Mouse (Mus musculus): ENCODE data around the gene Vps39. TPM values are rescaled to one million over a fixed set of nuclear protein-coding genes. Genes with fewer than 3 reads are reported as not detected.

Gene Vps39
- total RNA-seq, 2 experiments from 2014 or later = 68.7 to 69.9 TPM

- intact Hi-C loops (cut with DNase I) = no loop called here
These were observed 48.8 kb downstream of the Vps39 start for GRCm38 (mm10) chr2:120304113-120304512.

GRCm38 (mm10) chr2:120301076-120301475 lies 51.9 kb downstream of the Vps39 start:
- intact Hi-C loops (cut with DNase I) = no loop called here
- no peak for DNase-seq (ENCODE audit: low spot score in 2 of 2)

More at GRCm38 (mm10) chr2:120304113-120304512, 48.8 kb downstream of the Vps39 start:
- no peak for DNase-seq (ENCODE audit: low spot score in 2 of 2)

- intact Hi-C loops (cut with DNase I) = no loop called here
- DNase-seq (ENCODE audit: low spot score in 2 of 2) = no peak
These were observed 53.1 kb downstream of the Vps39 start for GRCm38 (mm10) chr2:120299866-120300265.

- intact Hi-C loops (cut with DNase I) = no loop called here
- no peak for DNase-seq (ENCODE audit: low spot score in 2 of 2)
These were observed 56.8 kb downstream of the Vps39 start for GRCm38 (mm10) chr2:120296160-120296559.

- intact Hi-C loops (cut with DNase I) = no loop called here
These were observed 61.4 kb downstream of the Vps39 start for GRCm38 (mm10) chr2:120291471-120292078.

GRCm38 (mm10) chr2:120288995-120289394 lies 63.9 kb downstream of the Vps39 start, which contains the start of gene Pla2g4d:
Pla2g4d (minus strand) TSS chr2:120289197.
- intact Hi-C loops (cut with DNase I) = no loop called here
- peak in 1 of 2 experiments; percentile 71 for DNase-seq (ENCODE audit: low spot score in 2 of 2)

More at GRCm38 (mm10) chr2:120291471-120292078, 61.4 kb downstream of the Vps39 start:
- DNase-seq (ENCODE audit: low spot score in 2 of 2) = no peak

GRCm38 (mm10) chr2:120288401-120288800 lies 64.5 kb downstream of the Vps39 start:
- DNase-seq (ENCODE audit: low spot score in 2 of 2) = no peak
- intact Hi-C loops (cut with DNase I) = no loop called here

- intact Hi-C loops (cut with DNase I) = no loop called here
- no peak for DNase-seq (ENCODE audit: low spot score in 2 of 2)
These were observed 67.3 kb downstream of the Vps39 start for GRCm38 (mm10) chr2:120285639-120286038.

GRCm38 (mm10) chr2:120284705-120285104 lies 68.2 kb downstream of the Vps39 start:
- intact Hi-C loops (cut with DNase I) = no loop called here
- no peak for DNase-seq (ENCODE audit: low spot score in 2 of 2)

- intact Hi-C loops (cut with DNase I) = no loop called here
- DNase-seq (ENCODE audit: low spot score in 2 of 2) = no peak
These were observed 68.8 kb downstream of the Vps39 start for GRCm38 (mm10) chr2:120284094-120284493.

- no peak for DNase-seq (ENCODE audit: low spot score in 2 of 2)
- intact Hi-C loops (cut with DNase I) = no loop called here
These were observed 69.4 kb downstream of the Vps39 start for GRCm38 (mm10) chr2:120283550-120283949.

GRCm38 (mm10) chr2:120281221-120281620 lies 71.7 kb downstream of the Vps39 start:
- intact Hi-C loops (cut with DNase I) = loop anchor here (2.0 kb wide), 1 partner anchor 106 kb away; no protein-coding TSS in a partner anchor
- DNase-seq (ENCODE audit: low spot score in 2 of 2) = no peak

GRCm38 (mm10) chr2:120279961-120280360 lies 73.0 kb downstream of the Vps39 start:
- DNase-seq (ENCODE audit: low spot score in 2 of 2) = peak; percentile 50 to 66
- intact Hi-C loops (cut with DNase I) = loop anchor here (2.0 kb wide), 2 partner anchors 105 to 189 kb away; no protein-coding TSS in a partner anchor

- intact Hi-C loops (cut with DNase I) = no loop called here
- no peak for DNase-seq (ENCODE audit: low spot score in 2 of 2)
These were observed 76.0 kb downstream of the Vps39 start for GRCm38 (mm10) chr2:120276951-120277350.

- intact Hi-C loops (cut with DNase I) = loop anchor here (10.0 kb wide), 1 partner anchor 94 kb away; no protein-coding TSS in a partner anchor
- no peak for DNase-seq (ENCODE audit: low spot score in 2 of 2)
These were observed 84.3 kb downstream of the Vps39 start for GRCm38 (mm10) chr2:120268635-120269034.

Other genes starting within 250 kb of the Vps39 start
- 10 to 100 TPM; 13.2 to 18.8 TPM for gene Ehd4, start 198.5 kb downstream of the Vps39 start, total RNA-seq (2021)
- gene Pla2g4e, start 107.8 kb downstream of the Vps39 start, total RNA-seq (2021) = 10 to 100 TPM; 18.9 to 21.8 TPM
- not detected for gene Pla2g4d, start 63.9 kb downstream of the Vps39 start, total RNA-seq (2021)
- gene Pla2g4f, start 39.0 kb downstream of the Vps39 start, total RNA-seq (2021) = not detected
- gene Ganc, start 50.8 kb upstream of the Vps39 start, total RNA-seq (2021) = 10 to 100 TPM; 12.6 to 15.7 TPM
- 10 to 100 TPM; 41.3 to 44.4 TPM for gene Tmem87a, start 51.0 kb upstream of the Vps39 start, total RNA-seq (2021)
- 1 to 10 TPM; 5.8 to 6.7 TPM for gene Capn3, start 102.9 kb upstream of the Vps39 start, total RNA-seq (2021)
- gene Zfp106, start 210.7 kb upstream of the Vps39 start, total RNA-seq (2021) = 100 to 1,000 TPM; 148 to 150 TPM
- gene Snap23, start 214.5 kb upstream of the Vps39 start, total RNA-seq (2021) = 10 to 100 TPM; 15.9 to 24.3 TPM

Data from left cerebral cortex, postnatal 25 days (tissue).